Mouse (Mus musculus) gastrocnemius, adult 2 months (tissue): ENCODE results near the gene Dcp1a. TPM values are rescaled to one million over a fixed set of nuclear protein-coding genes. Genes with fewer than 3 reads are reported as not detected.
"Not testable (repeated sequence)": the region's sequence is repeated elsewhere in the genome, so short reads cannot be mapped to it uniquely, and the experiment has no call there.

Source experiments
- DNase-seq: peaks from one replicate; pipeline ENCODE4 v3.0.0; 2022
- H3K27ac ChIP-seq: fragments of 200-600 bp; 2 replicates; pipeline ENCODE4 v1.8.1; 2022; ENCODE audit warnings: mild to moderate bottlenecking
- H3K4me3 ChIP-seq: fragments of 200-600 bp; 2 replicates; pipeline ENCODE4 v1.8.1; 2022; ENCODE audit warnings: mild to moderate bottlenecking, moderate library complexity
- CTCF ChIP-seq: fragments of 200-600 bp; IDR thresholded peaks from 2 replicates; pipeline ENCODE4 v1.8.1; 2022; ENCODE audit warnings: antibody characterized with exemption, mild to moderate bottlenecking, moderate library complexity
- intact Hi-C: fragments of 180-260 bp; cut with DNase I; formaldehyde crosslinking; loops from one replicate; pipeline ENCODE4 v1.15.1; 2025
- total RNA-seq, 2 experiments: library from RNA; stranded (reverse); gene quantifications; 2 replicates each; pipeline ENCODE4 v1.2.3; 2021

Gene Dcp1a
- total RNA-seq, 2 experiments from 2014 or later, result 8.4 to 8.6 TPM

GRCm38 (mm10) chr14:30529454-30529853 lies 50.1 kb downstream of the Dcp1a start:
- H3K4me3 ChIP-seq, result no peak overlapping the region
- no peak for DNase-seq
- intact Hi-C loops, result no loop called here
- TF ChIP-seq CTCF, result no peak
- H3K27ac ChIP-seq, result no peak overlapping the region

DNA sequence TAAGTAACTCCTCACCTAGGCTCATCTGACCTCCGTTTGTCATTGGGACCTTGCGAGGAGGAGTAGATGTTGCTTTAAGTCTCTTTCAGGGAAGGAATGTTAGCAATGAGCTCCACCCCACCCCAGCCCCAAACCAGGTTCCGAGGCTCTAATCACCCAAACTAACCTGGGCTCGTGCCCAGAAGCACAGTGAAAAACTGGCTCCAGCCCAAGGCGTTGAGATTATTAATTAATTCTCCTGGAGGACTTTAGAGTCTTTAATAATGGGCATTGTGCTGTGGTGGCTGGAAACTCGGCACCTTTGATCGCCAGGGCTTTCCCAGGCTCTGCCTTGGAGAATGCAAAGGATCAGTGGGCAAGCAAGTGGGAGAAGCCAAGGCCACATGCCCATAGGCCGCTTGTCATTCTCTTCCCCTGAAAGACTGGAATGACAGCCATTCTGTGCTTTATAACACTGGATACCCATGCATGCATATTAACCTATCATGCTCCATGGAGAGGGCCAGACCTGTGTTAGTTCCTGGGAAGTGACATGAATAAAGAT lies 51.5 kb downstream of the Dcp1a start:
- intact Hi-C loops, result no loop called here

GRCm38 (mm10) chr14:30531431-30531830 lies 52.1 kb downstream of the Dcp1a start:
- H3K27ac ChIP-seq, result no peak overlapping the region
- intact Hi-C loops, result no loop called here
- no peak overlapping the region for H3K4me3 ChIP-seq
- no peak for DNase-seq
- no peak for TF ChIP-seq CTCF

More for the DNA sequence above, 51.5 kb downstream of the Dcp1a start:
- Histone ChIP-seq H3K27ac (no peak overlapping the region), H3K4me3 (no peak overlapping the region)
- no peak for TF ChIP-seq CTCF
- DNase-seq, result no peak

DNA sequence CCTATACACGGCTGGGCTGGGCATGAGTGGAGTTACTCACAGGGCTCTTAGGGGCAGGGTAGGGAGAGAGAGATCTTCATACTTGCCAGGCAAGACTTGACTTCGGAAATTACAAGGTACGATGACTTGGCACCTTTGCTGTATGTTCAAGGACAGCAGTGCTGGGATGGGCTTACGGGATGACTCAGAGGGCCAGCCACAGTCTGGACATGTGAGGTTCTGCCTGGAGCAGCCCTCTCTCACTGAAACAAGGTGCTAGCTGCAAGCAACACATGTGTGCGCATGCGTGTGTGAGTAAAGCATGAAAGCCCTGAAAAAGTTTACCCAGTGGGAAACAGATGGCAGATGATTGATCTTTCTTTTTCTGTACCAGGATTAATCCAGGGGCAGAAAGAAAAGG lies 52.6 kb downstream of the Dcp1a start:
- no peak for DNase-seq
- Histone ChIP-seq H3K4me3 (no peak overlapping the region), H3K27ac (no peak overlapping the region)
- TF ChIP-seq CTCF, result no peak
- intact Hi-C loops, result no loop called here

DNA sequence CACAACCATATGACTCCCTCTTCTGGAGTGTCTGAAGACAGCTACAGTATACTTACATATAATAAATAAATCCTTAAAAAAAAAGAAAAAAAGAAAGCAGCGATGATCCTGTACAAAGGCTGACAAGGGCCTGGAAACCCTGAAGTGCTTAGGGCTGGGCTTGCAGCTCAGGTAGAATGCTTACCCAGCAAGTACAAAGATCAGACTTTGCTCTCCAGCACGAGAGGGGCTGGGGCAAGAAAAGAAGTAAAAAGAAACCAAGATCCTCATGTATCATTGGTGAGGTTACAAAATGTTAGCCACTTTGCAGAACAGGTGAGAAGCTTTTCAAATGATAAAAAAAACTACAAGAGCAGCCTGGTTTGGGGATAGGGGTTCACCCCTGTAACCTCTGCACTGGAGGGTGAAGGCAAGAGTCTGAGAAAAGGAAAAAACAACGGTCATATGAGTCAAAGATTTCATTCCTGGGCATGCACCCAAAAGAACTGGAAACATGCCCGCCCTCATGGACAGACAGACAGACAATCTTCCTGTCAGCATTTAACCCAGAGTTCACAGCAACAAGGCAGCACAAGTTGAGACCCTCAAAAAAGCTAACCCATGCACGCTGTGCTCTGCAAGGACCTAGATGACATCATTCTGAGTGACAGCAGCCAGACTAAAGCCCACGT lies 54.6 kb downstream of the Dcp1a start:
- H3K27ac ChIP-seq, result no peak overlapping the region
- TF ChIP-seq CTCF, result no peak
- no peak for DNase-seq
- intact Hi-C loops, result no loop called here
- H3K4me3 ChIP-seq, result no peak overlapping the region

- Histone ChIP-seq H3K27ac (peak overlapping the region; percentile 63), H3K4me3 (no peak overlapping the region)
- DNase-seq, result peak; percentile 90
- no peak for TF ChIP-seq CTCF
- intact Hi-C loops, result no loop called here
Measured at GRCm38 (mm10) chr14:30541541-30541940, 62.2 kb downstream of the Dcp1a start.

DNA sequence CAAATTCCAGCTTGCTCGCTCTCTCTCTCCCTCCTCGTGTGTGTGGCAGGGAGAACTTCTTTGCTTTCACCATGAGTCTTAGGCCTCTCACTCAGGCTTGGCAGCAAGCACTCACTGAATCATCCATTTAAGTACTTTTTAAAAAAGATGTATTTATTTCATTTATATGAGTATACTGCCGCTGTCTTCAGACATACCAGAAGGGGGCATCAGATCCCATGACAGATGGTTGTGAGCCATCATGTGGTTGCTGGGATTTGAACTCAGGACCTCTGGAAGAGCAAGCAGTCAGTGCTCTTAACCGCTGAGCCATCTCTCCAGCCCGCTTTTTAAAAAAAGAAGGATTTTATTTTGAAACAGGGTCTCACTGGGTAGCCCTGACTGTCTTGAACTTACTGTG lies 64.0 kb downstream of the Dcp1a start:
- H3K27ac ChIP-seq, DNase-seq, H3K4me3 ChIP-seq, intact Hi-C loops: not testable (repeated sequence)

DNA sequence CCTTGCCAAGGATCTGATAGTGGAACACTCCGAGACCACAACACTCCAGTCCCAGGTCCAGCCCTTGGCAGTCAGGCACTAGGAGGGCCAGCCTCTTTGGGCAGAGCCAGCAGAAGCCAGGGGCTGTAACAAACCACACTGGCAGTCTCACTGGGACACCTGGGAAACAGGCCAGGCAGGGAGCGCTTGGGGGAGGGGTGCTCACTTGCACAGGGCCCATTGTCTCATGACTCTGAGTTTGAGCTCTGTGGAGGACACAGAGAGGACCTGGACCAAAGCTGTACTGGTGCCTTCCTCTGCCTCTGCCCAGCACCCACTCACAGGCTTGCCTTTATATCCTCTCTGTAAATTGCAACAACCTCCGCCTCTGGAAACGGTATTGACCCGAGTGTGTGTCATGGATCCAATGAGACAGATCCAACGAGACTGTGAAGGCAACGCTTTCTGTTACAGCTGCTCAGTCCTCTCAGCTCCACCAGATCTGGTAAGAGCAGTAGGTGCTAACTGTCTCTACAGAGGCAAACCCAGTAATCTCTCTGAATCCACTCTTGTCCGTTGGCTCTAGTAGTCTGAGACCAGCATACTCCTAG lies 68.9 kb downstream of the Dcp1a start, which contains the start of gene Tkt:
Tkt (plus strand) TSS at position 229 of the 590 bp plus-strand sequence.
- peak within 1 kb of the TSS; percentile 91 for H3K27ac ChIP-seq
- intact Hi-C loops, result no loop called here
- no peak for TF ChIP-seq CTCF
- peak within 1 kb of the TSS; percentile 77 for H3K4me3 ChIP-seq
- DNase-seq, result peak; percentile 73

DNA sequence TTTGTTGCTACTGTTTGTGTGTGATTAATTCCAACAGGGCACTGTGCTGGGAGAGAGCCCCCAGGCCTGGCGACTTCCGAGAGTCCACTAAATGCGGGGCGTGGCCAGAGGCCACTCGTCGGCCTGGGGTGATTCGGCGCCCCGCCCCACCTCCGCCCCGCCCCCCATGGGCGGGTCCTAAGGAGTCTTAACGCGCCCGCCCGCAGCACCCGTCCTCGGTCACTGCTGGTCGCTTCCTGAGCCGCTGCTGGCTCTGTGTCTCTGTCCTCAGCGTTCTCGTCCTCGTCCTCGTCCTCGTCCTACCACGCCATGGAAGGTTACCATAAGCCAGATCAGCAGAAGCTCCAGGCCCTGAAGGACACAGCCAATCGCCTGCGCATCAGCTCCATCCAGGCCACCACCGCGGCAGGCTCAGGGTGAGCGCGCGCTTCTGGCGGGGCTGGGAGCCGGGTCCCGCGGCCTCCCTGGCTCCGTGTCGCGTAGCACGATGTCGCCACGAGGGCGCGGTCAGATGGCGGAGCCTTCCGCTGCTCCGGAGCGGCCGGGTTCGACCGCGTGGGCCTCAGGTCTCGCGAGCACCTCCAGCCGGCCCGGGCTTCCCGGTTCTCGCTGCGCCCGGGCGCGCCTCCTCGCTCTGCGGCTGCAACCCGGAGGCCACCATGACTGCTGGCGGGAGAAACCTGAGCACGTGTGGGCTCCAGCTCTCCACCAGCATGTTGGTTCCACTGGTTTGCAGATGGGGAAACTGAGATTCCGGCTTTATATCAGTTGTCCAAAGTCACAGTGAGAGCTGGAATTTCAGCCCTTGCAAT lies 69.8 kb downstream of the Dcp1a start:
- DNase-seq, result peak; percentile 98
- TF ChIP-seq CTCF, result no peak; the same call in 1 of the 2 replicates
- peak overlapping the region; percentile 77 for H3K4me3 ChIP-seq
- intact Hi-C loops, result no loop called here
- H3K27ac ChIP-seq, result peak overlapping the region; percentile 91

GRCm38 (mm10) chr14:30549777-30550149 lies 70.4 kb downstream of the Dcp1a start:
- no peak for TF ChIP-seq CTCF
- intact Hi-C loops, result no loop called here
- Histone ChIP-seq H3K4me3 (peak overlapping the region; percentile 77), H3K27ac (peak overlapping the region; percentile 91)
- no peak for DNase-seq

GRCm38 (mm10) chr14:30550232-30551070 lies 71.1 kb downstream of the Dcp1a start:
- no peak for TF ChIP-seq CTCF
- Histone ChIP-seq H3K27ac (peak overlapping the region; percentile 91; the same call in 1 of the 2 replicates), H3K4me3 (peak overlapping the region; percentile 77)
- intact Hi-C loops, result no loop called here
- DNase-seq, result no peak

DNA sequence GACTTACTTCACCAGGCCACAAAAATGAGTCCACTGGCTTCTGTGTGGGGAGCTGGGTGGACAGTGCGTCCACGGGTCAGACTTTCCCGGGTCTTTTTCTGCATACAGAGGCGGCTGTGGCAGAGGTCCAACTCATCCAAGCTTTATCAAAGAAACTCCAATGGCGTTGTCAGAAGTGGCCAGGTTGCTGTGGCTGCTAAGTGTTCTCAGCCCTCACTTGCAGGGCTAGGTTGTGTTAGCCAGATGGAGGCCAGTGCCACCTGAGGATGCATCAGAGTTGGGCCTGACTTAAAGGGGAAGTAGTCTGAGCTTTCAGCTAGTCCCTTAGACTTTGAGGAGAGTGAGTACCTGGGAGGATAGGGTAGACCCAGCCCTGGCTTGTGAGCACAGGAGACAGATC lies 72.2 kb downstream of the Dcp1a start:
- intact Hi-C loops, result no loop called here
- no peak for TF ChIP-seq CTCF
- no peak overlapping the region for H3K4me3 ChIP-seq
- DNase-seq, result no peak
- no peak overlapping the region for H3K27ac ChIP-seq
